Mouse (Mus musculus) thymus, postnatal 25 days (tissue): Measurements from ENCODE around the gene Plac8.

Experiments
- DNase-seq: peaks from one replicate; pipeline ENCODE4 v3.0.0; 2022

The Plac8 gene

DNA sequence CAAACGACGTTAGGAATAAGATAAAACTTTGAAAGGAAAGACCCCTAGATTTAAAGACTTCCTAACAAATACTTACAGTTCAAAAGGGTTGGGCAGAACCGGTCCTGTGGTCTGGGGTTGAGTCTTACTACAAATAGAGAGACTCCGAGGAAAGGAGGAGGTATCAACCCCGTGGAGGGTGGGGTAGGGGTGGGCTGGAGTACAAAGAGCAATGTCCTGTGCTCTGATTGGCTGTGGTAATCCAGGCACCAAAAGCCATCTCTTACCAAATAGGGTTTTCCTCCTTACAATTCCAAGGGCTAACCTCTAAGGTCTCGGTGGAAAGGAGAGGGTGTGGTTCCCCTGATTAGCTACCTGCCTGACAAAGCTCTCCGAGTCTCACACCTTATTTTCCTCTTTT lies at the start of gene Plac8:
Gene Plac8, minus strand, starts transcription at position 177 of the 400 bp plus-strand sequence.
- DNase-seq = no peak

GRCm38 (mm10) chr5:100620952-100621351 lies 48.9 kb upstream of the Plac8 start:
- DNase-seq = no peak

GRCm38 (mm10) chr5:100619586-100620275 lies 47.7 kb upstream of the Plac8 start:
- no peak for DNase-seq

GRCm38 (mm10) chr5:100613896-100614768 lies 42.1 kb upstream of the Plac8 start:
- no peak for DNase-seq

DNA sequence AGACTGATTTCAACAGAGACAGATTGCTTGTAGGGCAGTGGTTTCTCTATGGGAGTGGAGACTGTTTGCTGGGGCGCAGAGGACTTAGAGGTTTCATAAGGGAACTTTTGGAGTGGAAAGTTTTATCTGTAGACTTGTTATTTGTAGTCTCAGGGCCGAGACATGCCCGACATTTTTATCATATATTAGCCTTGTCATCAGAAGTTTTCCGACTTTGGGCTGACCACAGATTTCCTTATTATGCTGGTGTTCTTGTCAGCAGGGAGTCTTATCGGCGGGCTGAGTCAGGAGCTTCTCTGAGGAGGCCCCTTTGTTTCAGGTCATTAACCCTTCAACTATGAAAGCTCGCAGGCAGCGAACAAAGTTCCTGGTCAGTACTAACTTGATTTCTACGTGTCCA lies 35.8 kb upstream of the Plac8 start:
- DNase-seq = no peak

- DNase-seq = no peak
Measured at GRCm38 (mm10) chr5:100607090-100607762, 35.2 kb upstream of the Plac8 start.

DNA sequence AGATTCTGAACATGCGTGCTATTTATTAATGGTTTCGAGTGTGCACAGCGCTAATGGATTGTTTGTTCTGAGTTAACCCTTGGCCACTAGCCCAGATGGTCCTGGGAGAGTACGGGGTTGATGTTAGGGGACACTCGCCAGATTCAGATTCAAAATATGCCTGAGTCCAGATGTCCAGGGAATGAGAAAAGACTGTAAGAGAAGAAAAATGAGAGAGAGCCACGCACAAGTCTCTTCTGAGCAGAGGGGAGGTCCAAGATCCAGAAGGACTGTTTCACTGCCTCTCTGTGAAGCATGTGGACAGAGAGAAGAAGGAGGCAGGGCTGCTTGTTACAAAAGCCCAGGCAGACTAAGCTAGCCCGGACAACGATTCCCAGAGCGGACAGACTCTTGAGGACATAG lies 33.8 kb upstream of the Plac8 start:
- no peak for DNase-seq

DNA sequence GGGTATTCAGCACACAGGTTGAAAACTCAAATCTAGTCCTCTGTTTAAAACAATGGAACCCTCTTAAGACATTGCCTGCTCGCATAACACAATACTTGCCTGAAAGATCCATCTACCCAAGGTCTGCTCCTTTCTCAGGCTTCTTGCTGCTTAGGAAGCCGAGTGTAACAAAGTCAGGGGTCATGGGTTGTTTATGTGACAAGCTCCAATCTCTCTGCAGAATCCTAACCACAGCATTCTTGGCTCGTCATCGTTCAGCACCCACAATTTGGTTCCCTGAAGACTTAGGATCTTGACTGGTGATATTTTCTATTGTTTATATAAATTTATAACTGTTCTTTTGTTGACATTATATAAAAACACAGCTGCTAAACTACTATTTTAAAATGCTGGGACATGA lies 32.0 kb upstream of the Plac8 start:
- DNase-seq = no peak

DNA sequence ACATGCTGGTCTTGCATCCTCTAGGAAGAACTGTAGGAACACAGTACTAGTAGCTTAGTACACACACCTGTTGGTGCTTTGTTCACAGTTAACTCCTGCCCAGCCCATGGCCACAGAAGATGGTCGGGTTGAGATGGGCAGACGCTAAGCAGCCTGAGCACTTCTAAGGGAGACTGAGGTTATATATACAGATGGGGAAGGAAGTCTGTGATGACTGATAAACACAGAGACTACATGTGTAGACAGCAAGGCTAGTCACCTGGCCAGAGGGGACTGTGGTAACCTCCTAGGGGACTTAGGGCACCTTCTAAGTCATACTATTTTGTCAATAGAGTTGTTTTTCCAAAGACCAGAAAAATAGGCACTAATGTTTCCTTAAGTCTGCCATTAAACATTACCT lies 29.8 kb upstream of the Plac8 start:
- no peak for DNase-seq

DNA sequence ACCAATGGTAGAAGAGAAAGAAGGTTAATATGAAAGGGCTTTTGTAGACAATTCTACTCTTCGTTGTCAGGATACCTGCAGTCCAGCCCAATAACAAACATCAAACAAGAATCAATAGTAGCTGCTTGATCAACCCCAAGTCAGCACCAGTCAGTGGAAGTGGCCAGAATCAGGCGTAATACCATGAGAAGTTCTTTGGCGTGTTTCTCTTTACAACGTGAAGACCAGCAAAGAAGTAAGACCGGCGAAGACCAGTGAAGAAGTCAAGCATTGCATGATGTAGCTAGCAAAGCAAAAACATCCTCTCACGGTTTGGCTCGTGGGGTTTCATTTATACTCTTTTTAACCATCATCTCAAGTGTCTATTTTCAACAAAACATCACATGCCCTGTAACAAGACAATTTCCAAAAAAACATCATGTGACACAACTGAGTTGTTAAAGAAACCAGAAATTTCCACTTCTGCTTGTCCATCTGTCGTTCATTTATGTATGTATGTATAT lies 27.0 kb upstream of the Plac8 start:
- DNase-seq = no peak

GRCm38 (mm10) chr5:100597886-100598485 lies 25.9 kb upstream of the Plac8 start:
- DNase-seq = no peak

- DNase-seq = no peak
Measured at GRCm38 (mm10) chr5:100595999-100596398, 24.0 kb upstream of the Plac8 start.

DNA sequence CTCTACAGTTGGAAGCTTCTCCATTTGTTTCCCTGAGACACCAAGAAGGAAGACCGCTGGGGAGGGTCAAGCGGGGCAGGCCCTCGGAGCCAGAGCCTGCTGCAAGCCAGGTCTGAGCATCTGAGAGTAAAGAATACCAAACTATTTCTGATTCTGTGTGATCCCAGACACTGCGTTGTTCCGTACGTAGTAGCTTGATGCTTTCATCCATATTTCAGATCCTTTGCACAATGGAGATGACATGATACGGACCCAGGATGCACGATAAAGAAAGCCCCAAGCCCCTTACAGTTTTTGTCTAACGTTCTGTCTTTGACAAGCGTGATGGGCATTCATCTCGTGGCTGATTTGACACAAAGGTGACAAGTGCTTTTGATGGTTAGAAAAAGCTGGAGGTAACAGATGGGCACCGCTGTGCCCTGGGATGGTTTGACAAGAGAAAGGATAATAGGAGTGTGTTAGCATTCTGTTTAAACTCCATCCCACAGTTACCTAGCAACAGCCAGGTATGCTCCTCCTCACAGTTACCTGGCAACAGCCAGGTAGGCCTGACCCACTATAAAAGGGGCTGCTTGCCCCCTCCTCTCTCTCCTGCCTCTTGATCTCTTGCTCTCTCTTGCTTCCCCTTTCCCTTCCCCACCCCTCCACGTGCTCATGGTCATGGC lies 22.9 kb upstream of the Plac8 start:
- no peak for DNase-seq

DNA sequence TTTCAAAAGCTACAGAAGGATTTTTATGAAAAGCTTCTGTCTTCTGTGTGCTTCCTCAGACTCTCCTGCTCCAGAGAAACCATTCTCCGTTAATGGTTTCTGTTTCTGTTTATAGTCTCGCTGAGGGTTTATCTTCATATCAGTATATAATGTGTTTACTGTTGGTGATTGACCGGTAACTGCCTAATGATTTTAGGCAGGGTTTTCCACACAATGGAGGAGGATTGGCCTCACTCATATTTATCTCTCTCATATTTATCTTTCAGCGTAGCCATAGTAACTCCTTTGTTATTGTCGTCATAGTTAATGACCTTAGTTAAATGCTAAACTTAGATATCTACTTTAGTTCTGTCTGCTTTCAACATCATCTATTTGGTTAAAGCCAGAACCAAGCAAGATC lies 18.5 kb upstream of the Plac8 start:
- DNase-seq = no peak

GRCm38 (mm10) chr5:100587626-100588025 lies 15.6 kb upstream of the Plac8 start:
- no peak for DNase-seq

- no peak for DNase-seq
Measured at GRCm38 (mm10) chr5:100587136-100587535, 15.1 kb upstream of the Plac8 start.

DNA sequence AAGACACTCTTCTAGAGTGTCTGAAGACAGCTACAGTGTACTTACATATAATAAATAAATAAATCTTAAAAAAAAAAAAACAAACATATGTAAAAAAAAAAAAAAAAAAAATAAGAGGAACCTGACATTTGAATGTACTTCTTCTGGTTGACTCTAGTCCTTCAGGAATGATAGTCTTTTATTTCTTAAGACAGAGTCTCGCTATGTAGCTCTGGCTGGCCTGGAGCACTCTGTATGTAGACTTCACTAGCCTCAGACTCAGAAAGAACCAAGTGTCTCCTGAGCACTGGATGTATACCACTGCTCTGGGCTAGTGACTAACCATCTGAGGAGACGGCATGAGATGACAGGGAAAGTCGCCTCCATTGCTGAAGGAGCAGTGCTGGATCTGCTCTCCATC lies 13.6 kb upstream of the Plac8 start:
- no peak for DNase-seq

DNA sequence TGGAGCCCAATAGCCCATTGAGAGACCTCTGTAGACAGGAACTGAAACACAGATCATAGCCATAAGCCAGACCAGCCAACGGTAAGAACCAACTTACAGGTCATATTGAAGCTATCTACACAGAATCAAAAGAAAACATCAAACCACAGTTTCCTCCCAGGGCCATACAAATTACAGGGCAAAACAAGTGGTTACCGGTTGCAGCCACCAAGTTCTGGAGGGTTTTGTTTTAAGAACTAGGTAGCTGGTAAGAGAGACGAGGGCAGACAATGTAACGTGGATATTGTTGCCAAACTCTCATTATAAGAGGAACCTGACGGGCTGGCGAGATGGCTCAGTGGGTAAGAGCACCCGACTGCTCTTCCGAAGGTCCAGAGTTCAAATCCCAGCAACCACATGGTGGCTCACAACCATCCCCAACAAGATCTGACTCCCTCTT lies 13.2 kb upstream of the Plac8 start:
- peak; percentile 19 for DNase-seq

DNA sequence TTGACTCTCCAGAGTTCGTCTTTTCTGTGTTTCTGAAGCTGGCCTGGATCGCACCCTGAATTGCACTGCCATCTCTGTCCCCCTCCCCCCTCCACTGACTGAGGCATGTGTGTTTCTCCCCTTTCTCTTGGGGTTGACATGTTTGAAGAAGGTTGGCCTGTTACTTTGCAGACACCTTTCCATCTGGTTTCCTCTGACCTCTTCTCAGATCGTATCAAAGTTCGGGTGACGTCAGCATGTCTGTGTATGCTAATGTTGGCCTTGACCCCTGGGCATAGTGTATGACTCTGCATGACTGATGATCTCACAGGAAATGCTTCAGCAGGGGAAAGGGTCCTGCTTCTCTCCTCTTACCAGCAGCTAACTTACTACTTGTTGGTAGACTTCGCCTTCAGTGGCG lies 11.0 kb upstream of the Plac8 start:
- DNase-seq = no peak

GRCm38 (mm10) chr5:100582435-100582826 lies 10.4 kb upstream of the Plac8 start:
- DNase-seq = no peak

DNA sequence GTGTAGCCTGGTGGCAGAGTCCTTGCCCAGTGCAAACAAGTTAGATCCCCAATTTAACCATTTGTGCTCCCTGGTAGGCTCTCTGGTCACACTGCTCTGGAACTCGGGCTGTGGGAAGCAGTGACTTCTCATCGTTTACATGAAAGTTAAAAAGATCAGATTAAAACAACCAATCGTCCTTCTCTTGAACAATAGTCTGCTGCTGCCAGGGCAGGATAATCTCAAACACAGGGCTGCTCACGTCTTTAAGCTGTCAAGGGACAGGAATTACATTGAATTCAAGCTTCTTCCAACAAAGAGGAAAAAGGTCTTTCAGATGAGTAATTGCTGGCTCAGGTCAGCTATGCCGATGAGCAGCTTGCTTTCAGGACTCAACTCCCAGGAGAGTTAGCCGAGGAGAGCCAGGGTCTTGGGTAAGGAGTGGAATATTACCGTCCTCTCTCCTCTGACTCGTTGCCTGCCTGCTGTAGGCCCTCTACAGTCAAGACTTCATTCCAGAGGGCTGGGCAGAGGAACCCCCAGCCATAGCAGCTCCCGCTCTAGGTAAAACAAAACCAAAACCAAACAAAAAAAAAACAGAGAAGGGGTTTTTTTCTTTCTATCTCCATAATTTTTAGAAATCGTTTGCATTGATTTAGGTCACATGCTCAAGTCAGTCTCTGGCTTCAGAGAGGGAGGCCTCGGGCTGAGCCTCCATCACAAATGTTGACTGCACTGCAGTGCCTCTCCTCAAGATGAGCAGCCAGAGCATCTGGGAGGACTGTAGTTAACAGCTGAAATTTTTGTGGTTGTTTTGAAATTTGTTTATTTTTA lies 9.8 kb upstream of the Plac8 start:
- no peak for DNase-seq
